Mouse (Mus musculus): ENCODE results near the gene Olfr374.
"Not testable (repeated sequence)": the region's sequence is repeated elsewhere in the genome, so short reads cannot be mapped to it uniquely, and the experiment has no call there.

Gene Olfr374

GRCm38 (mm10) chr8:72106740-72107139 lies at the start of gene Olfr374:
Gene Olfr374 (plus strand): TSS chr8:72107040.
- no peak for DNase-seq

- not testable (repeated sequence) for DNase-seq
Observed at GRCm38 (mm10) chr8:72057643-72058042, 49.2 kb upstream of the Olfr374 start.

- not testable (repeated sequence) for DNase-seq
Observed at GRCm38 (mm10) chr8:72066819-72067399, 39.9 kb upstream of the Olfr374 start.

- not testable (repeated sequence) for DNase-seq
Observed at GRCm38 (mm10) chr8:72082877-72083276, 24.0 kb upstream of the Olfr374 start, which contains the start of gene Olfr373. Gene Olfr373 (plus strand): TSS chr8:72083177.

GRCm38 (mm10) chr8:72084744-72085143 lies 22.1 kb upstream of the Olfr374 start:
- DNase-seq, result no peak

GRCm38 (mm10) chr8:72087611-72088010 lies 19.2 kb upstream of the Olfr374 start:
- not testable (repeated sequence) for DNase-seq

GRCm38 (mm10) chr8:72096721-72097120 lies 10.1 kb upstream of the Olfr374 start:
- not testable (repeated sequence) for DNase-seq

- peak; percentile 24 for DNase-seq
Observed at GRCm38 (mm10) chr8:72099377-72100103, 7.3 kb upstream of the Olfr374 start.

- no peak for DNase-seq
Observed at GRCm38 (mm10) chr8:72105165-72105564, 1.7 kb upstream of the Olfr374 start.

- DNase-seq, result no peak
Observed at GRCm38 (mm10) chr8:72110876-72111275, 4.0 kb downstream of the Olfr374 start.

GRCm38 (mm10) chr8:72112486-72112885 lies 5.6 kb downstream of the Olfr374 start:
- no peak for DNase-seq

GRCm38 (mm10) chr8:72115202-72115601 lies 8.4 kb downstream of the Olfr374 start:
- DNase-seq, result no peak

GRCm38 (mm10) chr8:72118616-72119015 lies 11.8 kb downstream of the Olfr374 start:
- no peak for DNase-seq

- DNase-seq, result not testable (repeated sequence)
Observed at GRCm38 (mm10) chr8:72121486-72121885, 14.6 kb downstream of the Olfr374 start.

GRCm38 (mm10) chr8:72121997-72122396 lies 15.2 kb downstream of the Olfr374 start:
- DNase-seq, result no peak

- no peak for DNase-seq
Observed at GRCm38 (mm10) chr8:72127834-72128233, 21.0 kb downstream of the Olfr374 start.

GRCm38 (mm10) chr8:72131251-72131650 lies 24.4 kb downstream of the Olfr374 start:
- no peak for DNase-seq

- no peak for DNase-seq
Observed at GRCm38 (mm10) chr8:72131901-72132300, 25.1 kb downstream of the Olfr374 start.

- DNase-seq, result no peak
Observed at GRCm38 (mm10) chr8:72132417-72132816, 25.6 kb downstream of the Olfr374 start.

- peak; percentile 6 for DNase-seq
Observed at GRCm38 (mm10) chr8:72132891-72133290, 26.1 kb downstream of the Olfr374 start.

- DNase-seq, result peak; percentile 12
Observed at GRCm38 (mm10) chr8:72133507-72133906, 26.7 kb downstream of the Olfr374 start.

- DNase-seq, result peak; percentile 89
Observed at GRCm38 (mm10) chr8:72134756-72135445, 28.1 kb downstream of the Olfr374 start, which contains the start of gene Tpm4. Gene Tpm4 (plus strand): TSS chr8:72134975.

- DNase-seq, result peak; percentile 79
Observed at GRCm38 (mm10) chr8:72135446-72136301, 28.8 kb downstream of the Olfr374 start.
